Mouse (Mus musculus) myocyte (in vitro differentiated cells): Measurements from ENCODE around the gene Entpd7.

Source experiments
- CEBPB ChIP-seq: IDR thresholded peaks from 2 replicates; pipeline ENCODE4 v1.6.1; 2011; ENCODE audit warnings: mild to moderate bottlenecking, moderate library complexity; ENCODE audit not compliant: poor library complexity, insufficient read depth, severe bottlenecking
- E2F4 ChIP-seq: IDR thresholded peaks from one replicate; pipeline ENCODE4 v1.6.1; 2011; ENCODE audit warnings: mild to moderate bottlenecking, control low read depth, moderate library complexity; ENCODE audit not compliant: insufficient read depth
- MAX ChIP-seq: IDR thresholded peaks from one replicate; pipeline ENCODE4 v1.6.1; 2011; ENCODE audit warnings: low read depth, mild to moderate bottlenecking, control low read depth
- MYOG ChIP-seq, 3 experiments: IDR thresholded peaks; one replicate each; pipeline ENCODE4 v1.6.1; 2011; ENCODE audit warnings: control low read depth in 2 of 3, low read depth in 2 of 3, mild to moderate bottlenecking in 2 of 3; ENCODE audit not compliant: insufficient read length in 2 of 3, control insufficient read depth in 1 of 3, insufficient read depth in 1 of 3
- POLR2A ChIP-seq: IDR thresholded peaks from one replicate; pipeline ENCODE4 v1.6.1; 2011; ENCODE audit warnings: low read depth, mild to moderate bottlenecking, control low read depth, moderate library complexity; ENCODE audit not compliant: insufficient read length
- POLR2AphosphoS2 ChIP-seq: IDR thresholded peaks from one replicate; pipeline ENCODE4 v1.6.1; 2011; ENCODE audit warnings: low read depth, control low read depth; ENCODE audit not compliant: insufficient read length
- REST ChIP-seq: IDR thresholded peaks from one replicate; pipeline ENCODE4 v1.6.1; 2011; ENCODE audit warnings: mild to moderate bottlenecking, control low read depth, moderate library complexity; ENCODE audit not compliant: insufficient read depth, insufficient read length
- TCF3 ChIP-seq: IDR thresholded peaks from one replicate; pipeline ENCODE4 v1.6.1; 2011; ENCODE audit warnings: low read depth, control low read depth; ENCODE audit not compliant: insufficient read length
- USF1 ChIP-seq: IDR thresholded peaks from one replicate; pipeline ENCODE4 v1.6.1; 2011; ENCODE audit warnings: low read depth, mild to moderate bottlenecking, control low read depth, moderate library complexity

DNA sequence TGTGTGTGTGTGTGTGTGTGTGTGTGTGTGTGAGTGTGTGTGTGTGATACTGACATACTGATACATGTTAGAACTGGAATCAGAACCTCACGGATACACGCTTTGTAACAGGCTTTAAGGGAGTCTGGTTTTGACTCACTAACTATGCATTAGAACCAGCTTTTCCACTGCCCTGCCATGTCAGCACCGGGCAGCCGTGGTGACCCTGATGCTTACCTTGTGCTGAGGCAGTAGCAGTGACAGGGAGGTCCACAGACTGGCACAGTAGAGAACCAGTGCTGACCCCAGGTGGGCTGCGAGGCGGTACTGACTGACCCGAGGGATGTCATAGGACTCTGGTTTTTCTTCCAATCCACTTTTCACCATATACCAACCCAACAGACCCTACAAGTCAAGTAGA lies 53.9 kb downstream of the Entpd7 start:
- TF ChIP-seq POLR2AphosphoS2, result no peak
- no peak for TF ChIP-seq POLR2A
- TF ChIP-seq MAX, result no peak
- no peak for TF ChIP-seq E2F4
- no peak for TF ChIP-seq USF1
- TF ChIP-seq CEBPB, result no peak
- no peak for TF ChIP-seq REST
- TF ChIP-seq TCF3, result no peak
- TF ChIP-seq MYOG (IDR thresholded peaks at IDR 0.05; ENCODE audit: control insufficient read depth in 1 of 3, insufficient read depth in 1 of 3, insufficient read length in 2 of 3, low read depth in 2 of 3), result no peak
